Comparison of ENCODE assay signal across 9 mouse cellular contexts in the genomic region with DNA sequence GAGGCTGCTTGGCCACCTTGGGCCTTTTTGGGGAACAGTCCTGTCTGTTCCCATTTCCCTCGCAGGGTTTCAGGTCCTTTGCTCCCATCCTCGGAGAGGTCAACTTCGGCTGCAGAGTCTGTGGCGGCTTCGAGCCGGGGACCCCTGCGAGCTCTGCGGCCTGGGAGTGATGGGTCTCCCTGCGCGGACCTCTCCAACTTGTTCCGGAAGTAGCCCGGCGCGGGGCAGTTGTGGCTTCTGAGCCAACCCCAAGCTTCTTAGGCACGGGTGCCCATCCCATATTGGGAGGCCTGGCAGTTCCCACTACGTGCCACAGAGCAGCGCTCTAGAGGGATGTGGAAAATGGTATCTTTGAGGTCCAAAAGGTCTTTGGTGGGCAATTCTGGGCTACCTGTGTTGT. TPM values are rescaled to one million over a fixed set of nuclear protein-coding genes. Genes with fewer than 3 reads are reported as not detected.
DNase-seq lines count a peak whose midpoint lies in the region; ATAC-seq and TF ChIP-seq lines count a peak whose summit lies in the region.
"Not testable (repeated sequence)": the region's sequence is repeated elsewhere in the genome, so short reads cannot be mapped to it uniquely, and the experiment has no call there.
"Had no signal": no experiment of that assay in that cellular context is flagged by ENCODE, and none has a peak within 500 bp of the region (broad histone marks: within the 10 kb centered on the region; RNA-seq: fewer than 3 reads in every experiment).

No protein-coding gene starts in this region.

- H3K36me3 ChIP-seq in ES-Bruce4 (ENCODE audit: control insufficient read depth, insufficient read depth, low read length, poor library complexity, severe bottlenecking); embryonic facial prominence, embryonic 12.5 days; heart, embryonic 10.5 days; hindbrain, embryonic 14.5 days (replicated peaks; ENCODE audit: control insufficient read depth, insufficient read depth); liver, embryonic 15.5 days (replicated peaks); midbrain, postnatal 0 days (ENCODE audit: insufficient read depth, low read length); stomach, postnatal 0 days (ENCODE audit: control insufficient read depth, insufficient read depth, low read length): not testable (repeated sequence)

- not testable (repeated sequence) for TF ChIP-seq CTCF in ES-Bruce4 (IDR thresholded peaks at IDR 0.05; ENCODE audit: low read depth, low read length); midbrain, postnatal 0 days (IDR thresholded peaks at IDR 0.05); stomach, postnatal 0 days (IDR thresholded peaks at IDR 0.05; ENCODE audit: low read depth)

- ATAC-seq in embryonic facial prominence, embryonic 12.5 days (ENCODE audit: insufficient number of reproducible peaks, insufficient read depth, low FRiP score, low TSS enrichment); hindbrain, embryonic 14.5 days (ENCODE audit: low FRiP score); liver, embryonic 15.5 days (ENCODE audit: insufficient read depth); midbrain, postnatal 0 days (ENCODE audit: low FRiP score); stomach, postnatal 0 days (ENCODE audit: low FRiP score, low TSS enrichment): not testable (repeated sequence)

- peak overlapping the region; percentile 73 for H3K4me3 ChIP-seq in ES-Bruce4 (ENCODE audit: low read depth, low read length)
- H3K4me3 ChIP-seq in embryonic facial prominence, embryonic 12.5 days: peak overlapping the region; percentile 43
- H3K4me3 ChIP-seq in heart, embryonic 10.5 days: peak overlapping the region; percentile 57
- peak overlapping the region; percentile 36 for H3K4me3 ChIP-seq in hindbrain, embryonic 14.5 days (replicated peaks; ENCODE audit: low read length)
- H3K4me3 ChIP-seq in liver, embryonic 15.5 days (replicated peaks): not testable (repeated sequence)
- 0 out of 2 replicates have a peak overlapping the region, but pooled peaks have one; percentile 12 for H3K4me3 ChIP-seq in midbrain, postnatal 0 days (ENCODE audit: low read depth, low read length)
- H3K4me3 ChIP-seq in stomach, postnatal 0 days (ENCODE audit: low read depth, low read length): peak overlapping the region; percentile 34

- not testable (repeated sequence) for H3K4me1 ChIP-seq in ES-Bruce4 (ENCODE audit: control insufficient read depth, insufficient read depth, low read length); embryonic facial prominence, embryonic 12.5 days; heart, embryonic 10.5 days; hindbrain, embryonic 14.5 days (replicated peaks; ENCODE audit: control insufficient read depth, insufficient read depth, low read length); liver, embryonic 15.5 days (replicated peaks); midbrain, postnatal 0 days (ENCODE audit: insufficient read depth, low read length); stomach, postnatal 0 days (replicated peaks; ENCODE audit: control insufficient read depth, insufficient read depth)

- not testable (repeated sequence) for H3K27me3 ChIP-seq in ES-Bruce4 (ENCODE audit: control insufficient read depth, insufficient read depth, low read length, poor library complexity, severe bottlenecking); embryonic facial prominence, embryonic 12.5 days; hindbrain, embryonic 14.5 days (ENCODE audit: control insufficient read depth, insufficient read depth, low read length); liver, embryonic 15.5 days; midbrain, postnatal 0 days (ENCODE audit: insufficient read depth, low read length); stomach, postnatal 0 days (ENCODE audit: control insufficient read depth, insufficient read depth, low read length)
- H3K27me3 ChIP-seq in heart, embryonic 10.5 days (ENCODE audit: insufficient read depth, poor library complexity, severe bottlenecking): peaks cover 11% of the 10 kb centered on the region

- DNase-seq in heart, embryonic 10.5 days (ENCODE audit: low spot score); hindbrain, embryonic 14.5 days (ENCODE audit: low spot score); midbrain, postnatal 0 days (ENCODE audit: low spot score): not testable (repeated sequence)
- DNase-seq in kidney, postnatal 14 days: peak; percentile 0
- DNase-seq in stomach, postnatal 0 days (ENCODE audit: low spot score): peak; percentile 10

- peak overlapping the region; percentile 91 for H3K9ac ChIP-seq in ES-Bruce4 (ENCODE audit: low read depth, poor library complexity, severe bottlenecking)
- not testable (repeated sequence) for H3K9ac ChIP-seq in embryonic facial prominence, embryonic 12.5 days; hindbrain, embryonic 14.5 days; liver, embryonic 15.5 days; midbrain, postnatal 0 days (replicated peaks; ENCODE audit: low read length, poor library complexity, severe bottlenecking); stomach, postnatal 0 days (ENCODE audit: low read length)

- H3K27ac ChIP-seq in ES-Bruce4 (ENCODE audit: insufficient read depth, low read length); embryonic facial prominence, embryonic 12.5 days; heart, embryonic 10.5 days; hindbrain, embryonic 14.5 days; liver, embryonic 15.5 days (replicated peaks); midbrain, postnatal 0 days (ENCODE audit: low read depth, low read length); stomach, postnatal 0 days (replicated peaks): not testable (repeated sequence)

- not testable (repeated sequence) for TF ChIP-seq POLR2A in ES-Bruce4 (IDR thresholded peaks at IDR 0.05; ENCODE audit: insufficient read depth, low read length)

- TF ChIP-seq EP300 in ES-Bruce4 (IDR thresholded peaks at IDR 0.05; ENCODE audit: insufficient read depth, low read depth, low read length); stomach, postnatal 0 days (optimal IDR thresholded peaks at IDR 0.05): not testable (repeated sequence)

- peak overlapping the region; percentile 46 for H3K4me2 ChIP-seq in embryonic facial prominence, embryonic 12.5 days (replicated peaks)
- H3K4me2 ChIP-seq in hindbrain, embryonic 14.5 days (replicated peaks): peak overlapping the region; percentile 38
- H3K4me2 ChIP-seq in liver, embryonic 15.5 days: peak overlapping the region; percentile 52
- 0 out of 2 replicates have a peak overlapping the region, but pooled peaks have one; percentile 4 for H3K4me2 ChIP-seq in midbrain, postnatal 0 days (ENCODE audit: low read depth, low read length, poor library complexity, severe bottlenecking)
- H3K4me2 ChIP-seq in stomach, postnatal 0 days (replicated peaks; ENCODE audit: low read depth): peak overlapping the region; percentile 25

- 17% methylated on average over 17 of the region's 17 CpGs for WGBS in embryonic facial prominence, embryonic 12.5 days
- WGBS in heart, embryonic 10.5 days: 8% methylated on average over 17 of the region's 17 CpGs
- WGBS in hindbrain, embryonic 14.5 days: 22% methylated on average over 17 of the region's 17 CpGs
- 15% methylated on average over 17 of the region's 17 CpGs for WGBS in liver, embryonic 15.5 days (ENCODE audit: insufficient replicate concordance)
- 21% methylated on average over 17 of the region's 17 CpGs for WGBS in midbrain, postnatal 0 days
- 10% methylated on average over 13 of the region's 17 CpGs for WGBS in stomach, postnatal 0 days

- H3K9me3 ChIP-seq in ES-Bruce4 (replicated peaks; ENCODE audit: control insufficient read depth, insufficient read depth, low read length, poor library complexity, severe bottlenecking); hindbrain, embryonic 14.5 days (ENCODE audit: control insufficient read depth, low read length); liver, embryonic 15.5 days (replicated peaks); midbrain, postnatal 0 days (ENCODE audit: low read length); stomach, postnatal 0 days (ENCODE audit: control insufficient read depth, low read length): not testable (repeated sequence)
- H3K9me3 ChIP-seq in embryonic facial prominence, embryonic 12.5 days: peaks cover 16% of the 10 kb centered on the region
- H3K9me3 ChIP-seq in heart, embryonic 10.5 days: peaks cover 16% of the 10 kb centered on the region

RNA-seq across cellular contexts. Expression of a gene that starts 0.8 kb away (rescaled TPM):
- 12.9 and 17.2 TPM in 2 replicates for polyA plus RNA-seq in ES-Bruce4 (2011; ENCODE audit: insufficient read depth, insufficient read length, low read depth, missing spikeins)
- 2.8 and 3.2 TPM in 2 replicates for polyA plus RNA-seq in embryonic facial prominence, embryonic 12.5 days (2016; fragmentation: Nextera tagmentation; extraction: Ambion mirVana)
- 1.7 and 2.3 TPM in 2 replicates for polyA plus RNA-seq in heart, embryonic 10.5 days (2016; fragmentation: Nextera tagmentation; extraction: Ambion mirVana)
- polyA plus RNA-seq in hindbrain, embryonic 14.5 days (2014; fragmentation: Nextera tagmentation; extraction: Ambion mirVana): 3.3 and 3.6 TPM in 2 replicates
- polyA plus RNA-seq in liver, embryonic 15.5 days (2015; fragmentation: Nextera tagmentation; extraction: Ambion mirVana): 0.17 and 0.18 TPM in 2 replicates
- total RNA-seq in midbrain, postnatal 0 days (2014; rRNA removed): 0.80 and 1.3 TPM in 2 replicates
- polyA plus RNA-seq in midbrain, postnatal 0 days (2015; fragmentation: Nextera tagmentation; extraction: Ambion mirVana): 0.80 and 0.85 TPM in 2 replicates
- polyA plus RNA-seq in stomach, postnatal 0 days (2015; fragmentation: Nextera tagmentation; extraction: Ambion mirVana): 0.50 and 0.56 TPM in 2 replicates
- polyA plus RNA-seq: heart, adult 2 months had no signal
